Comparison of ENCODE assay signal across 21 mouse cellular contexts in the genomic region with DNA sequence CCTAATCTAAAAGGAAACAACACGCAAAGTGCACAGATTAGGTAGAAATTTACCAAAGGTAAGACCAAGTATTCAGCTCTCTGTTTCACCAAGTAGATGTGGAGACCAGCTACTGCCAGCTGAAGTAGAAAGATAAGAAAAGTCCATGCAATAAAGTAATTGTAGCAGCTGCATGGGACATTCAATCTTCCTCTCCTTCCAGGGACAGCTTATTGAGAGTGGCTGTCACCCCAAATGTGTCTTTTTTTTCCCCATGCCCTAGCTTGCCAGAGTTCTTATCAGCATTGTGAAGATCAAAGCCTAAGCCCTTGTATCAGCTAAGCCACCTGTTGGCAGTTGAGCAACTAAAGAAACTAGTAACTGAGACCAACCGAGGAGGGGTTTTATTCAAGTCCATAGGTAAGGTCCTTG.
A peak's percentile ranks its signal among the peaks of the same experiment; 100 is the strongest.
DNase-seq lines count a peak whose midpoint lies in the region; ATAC-seq and TF ChIP-seq lines count a peak whose summit lies in the region.
"Had no signal": no experiment of that assay in that cellular context is flagged by ENCODE, and none has a peak within 500 bp of the region (broad histone marks: within the 10 kb centered on the region; RNA-seq: fewer than 3 reads in every experiment).

No protein-coding gene starts in this region.

- H3K9ac ChIP-seq in liver, embryonic 16.5 days (ENCODE audit: low read depth, low read length), result no peak overlapping the region
- no peak overlapping the region for H3K9ac ChIP-seq in stomach, postnatal 0 days (ENCODE audit: low read length)
- H3K9ac ChIP-seq: hindbrain, embryonic 13.5 days; kidney, embryonic 15.5 days; limb, embryonic 15.5 days had no signal

- no peaks in the 10 kb centered on the region for H3K36me3 ChIP-seq in liver, embryonic 16.5 days (ENCODE audit: control insufficient read depth, insufficient read depth)
- no peaks in the 10 kb centered on the region for H3K36me3 ChIP-seq in stomach, postnatal 0 days (ENCODE audit: control insufficient read depth, insufficient read depth, low read length)
- H3K36me3 ChIP-seq: hindbrain, embryonic 13.5 days; kidney, embryonic 15.5 days; limb, embryonic 15.5 days had no signal

- H3K27ac ChIP-seq in liver, embryonic 16.5 days (ENCODE audit: low read length), result no peak overlapping the region
- H3K27ac ChIP-seq in stomach, postnatal 0 days (replicated peaks), result no peak overlapping the region
- H3K27ac ChIP-seq: hindbrain, embryonic 13.5 days; kidney, embryonic 15.5 days; limb, embryonic 15.5 days had no signal

- no peak for TF ChIP-seq CTCF in stomach, postnatal 0 days (IDR thresholded peaks at IDR 0.05; ENCODE audit: low read depth)

- TF ChIP-seq EP300 in stomach, postnatal 0 days (optimal IDR thresholded peaks at IDR 0.05), result no peak

- no peak overlapping the region for H3K4me2 ChIP-seq in liver, embryonic 16.5 days (ENCODE audit: low read depth, low read length)
- no peak overlapping the region for H3K4me2 ChIP-seq in stomach, postnatal 0 days (replicated peaks; ENCODE audit: low read depth)
- H3K4me2 ChIP-seq: heart, embryonic 11.5 days; hindbrain, embryonic 13.5 days; kidney, embryonic 15.5 days; limb, embryonic 15.5 days had no signal

- H3K4me1 ChIP-seq in liver, embryonic 16.5 days (ENCODE audit: control insufficient read depth, low read depth, low read length), result no peaks in the 10 kb centered on the region; the same call in 1 of the 2 replicates
- no peaks in the 10 kb centered on the region for H3K4me1 ChIP-seq in stomach, postnatal 0 days (replicated peaks; ENCODE audit: control insufficient read depth, insufficient read depth)
- H3K4me1 ChIP-seq: hindbrain, embryonic 13.5 days; kidney, embryonic 15.5 days; limb, embryonic 15.5 days had no signal

- peak; percentile 64 for ATAC-seq in liver, embryonic 16.5 days (ENCODE audit: low read depth)
- no peak for ATAC-seq in stomach, postnatal 0 days (ENCODE audit: low FRiP score, low TSS enrichment)
- ATAC-seq: forebrain, embryonic 14.5 days; inflammation-experienced regulatory T-cells, adult 6 months; lung, postnatal 0 days; Patski had no signal

- H3K9me3 ChIP-seq in liver, embryonic 16.5 days (replicated peaks; ENCODE audit: control insufficient read depth, low read length), result no peaks in the 10 kb centered on the region
- no peaks in the 10 kb centered on the region for H3K9me3 ChIP-seq in stomach, postnatal 0 days (ENCODE audit: control insufficient read depth, low read length)
- H3K9me3 ChIP-seq: hindbrain, embryonic 13.5 days; kidney, embryonic 15.5 days; limb, embryonic 15.5 days had no signal

- H3K4me3 ChIP-seq in liver, embryonic 16.5 days (ENCODE audit: low read depth, low read length), result no peak overlapping the region
- no peak overlapping the region for H3K4me3 ChIP-seq in stomach, postnatal 0 days (ENCODE audit: low read depth, low read length)
- H3K4me3 ChIP-seq: erythroblast, embryonic 14.5 days; hindbrain, embryonic 13.5 days; kidney, embryonic 15.5 days; limb, embryonic 15.5 days; myocyte had no signal

- no peaks in the 10 kb centered on the region for H3K27me3 ChIP-seq in liver, embryonic 16.5 days (ENCODE audit: control insufficient read depth, insufficient read depth, low read depth, low read length)
- no peaks in the 10 kb centered on the region for H3K27me3 ChIP-seq in stomach, postnatal 0 days (ENCODE audit: control insufficient read depth, insufficient read depth, low read length)
- H3K27me3 ChIP-seq: hindbrain, embryonic 13.5 days; kidney, embryonic 15.5 days; limb, embryonic 15.5 days; Patski had no signal

- peak; percentile 16 for DNase-seq in c-Kit-positive CD71-positive TER-119-positive erythroid progenitor cells, embryonic 14.5 days (ENCODE audit: low spot score)
- peak; percentile 29 for DNase-seq in large intestine, adult 2 months (ENCODE audit: low read depth, low spot score)
- DNase-seq in stomach, postnatal 0 days (ENCODE audit: low spot score), result peak; percentile 15
- DNase-seq in thymus, postnatal 4 days, result no peak
- no peak for DNase-seq in kidney, postnatal 14 days
- no peak for DNase-seq in cerebellum, postnatal 14 days
- DNase-seq: adrenal gland, postnatal 14 days; cerebellum, adult 2 months; heart, postnatal 14 days; midbrain, embryonic 14.5 days had no signal

- WGBS in large intestine, adult 2 months, result 32% methylated on average over 2 of the region's 2 CpGs
- 20% methylated on average over 2 of the region's 2 CpGs for WGBS in liver, embryonic 16.5 days (ENCODE audit: insufficient replicate concordance)
- WGBS in stomach, postnatal 0 days, result 38% methylated on average over 2 of the region's 2 CpGs

Comparison
In these comparisons a context has a peak if more than half of its experiments do, and no peak if none do; other contexts are left out.
1. DNase-seq: peak in c-Kit-positive CD71-positive TER-119-positive erythroid progenitor cells, embryonic 14.5 days (single experiment), large intestine, adult 2 months (single experiment) and stomach, postnatal 0 days (single experiment); none in thymus, postnatal 4 days (single experiment), kidney, postnatal 14 days (single experiment) and cerebellum, postnatal 14 days (0 of 2).